Mouse (Mus musculus) megakaryocyte progenitor cell, adult 5-6 weeks (primary cell): ENCODE data around the gene Nf1. TPM values are rescaled to one million over a fixed set of nuclear protein-coding genes. Genes with fewer than 3 reads are reported as not detected.

ENCODE experiments used
- ATAC-seq: replicated peaks from 2 replicates; pipeline ENCODE4 v1.8.0; 2016; ENCODE audit warnings: mild to moderate bottlenecking, moderate TSS enrichment, inconsistent platforms; ENCODE audit not compliant: poor library complexity
- total RNA-seq, 2 experiments: library from RNA; stranded (forward) in 1 of 2; stranded (reverse) in 1 of 2; fragments of 157-497, 149-512 nt in 1 of 2; fragments of 200-1000 nt in 1 of 2; gene quantifications; 2 replicates each; pipeline versions ENCODE4 v1.2.3 to v1.2.4; 2015 to 2017

The Nf1 gene
- total RNA-seq, 2 experiments from 2014 or later: 6.7 to 26.1 TPM

GRCm38 (mm10) chr11:79575383-79576073 is 236.0 kb downstream of the Nf1 start:
- ATAC-seq: no peak

- ATAC-seq: peak; percentile 95
These were observed 238.2 kb downstream of the Nf1 start for GRCm38 (mm10) chr11:79577741-79578140.

DNA sequence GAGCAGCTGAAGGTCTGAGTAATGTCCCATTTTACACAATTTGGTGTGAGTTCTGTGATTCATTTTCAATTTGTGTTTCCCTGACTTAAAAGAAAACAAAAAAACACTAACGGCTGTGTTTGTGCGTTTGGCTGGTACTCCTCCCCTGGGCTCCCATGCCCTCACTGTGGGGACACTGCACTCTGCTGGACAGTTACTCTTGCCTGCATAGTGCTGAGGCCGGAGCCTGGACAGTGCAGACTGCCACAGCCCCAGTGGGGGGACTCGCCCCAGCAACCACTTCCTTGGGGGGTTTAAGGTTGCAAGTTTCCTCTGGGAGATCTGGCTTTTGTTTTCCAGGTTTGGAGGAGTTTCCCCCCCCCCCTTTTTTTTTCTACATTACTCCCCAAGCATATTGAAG is 241.2 kb downstream of the Nf1 start:
- no peak for ATAC-seq

GRCm38 (mm10) chr11:79581257-79581656 is 241.8 kb downstream of the Nf1 start:
- no peak for ATAC-seq

- peak; percentile 85 for ATAC-seq
These were observed 244.7 kb downstream of the Nf1 start for GRCm38 (mm10) chr11:79584191-79584590.

GRCm38 (mm10) chr11:79589317-79590075 is 250.0 kb downstream of the Nf1 start:
- ATAC-seq: peak; percentile 55; the same call in 1 of the 2 replicates

- no peak for ATAC-seq
These were observed 251.4 kb downstream of the Nf1 start, which contains the start of gene Rab11fip4 for GRCm38 (mm10) chr11:79590664-79591590. TSS of gene Rab11fip4 (plus strand) at chr11:79591212.

DNA sequence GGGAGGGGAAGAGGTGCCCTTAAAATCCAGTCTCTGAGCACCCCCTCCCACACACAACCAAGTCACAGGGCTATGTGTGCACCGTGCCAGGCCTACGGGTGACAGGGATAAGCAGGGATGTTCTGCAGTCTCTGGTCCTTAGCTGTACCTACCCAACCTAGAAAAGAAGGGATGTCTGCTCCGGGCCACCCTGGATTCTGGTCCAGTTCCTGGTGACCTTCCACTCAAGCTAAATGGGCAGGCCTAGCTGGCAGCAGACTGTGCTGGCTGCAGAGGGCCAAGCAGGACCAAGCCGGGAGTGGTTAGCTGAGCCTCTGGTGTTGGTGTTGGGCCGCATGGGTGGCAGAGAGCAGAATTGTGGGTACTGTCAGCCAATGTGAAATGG is 252.1 kb downstream of the Nf1 start:
- ATAC-seq: no peak

GRCm38 (mm10) chr11:79593495-79593894 is 254.0 kb downstream of the Nf1 start:
- peak; percentile 45; the same call in 1 of the 2 replicates for ATAC-seq

DNA sequence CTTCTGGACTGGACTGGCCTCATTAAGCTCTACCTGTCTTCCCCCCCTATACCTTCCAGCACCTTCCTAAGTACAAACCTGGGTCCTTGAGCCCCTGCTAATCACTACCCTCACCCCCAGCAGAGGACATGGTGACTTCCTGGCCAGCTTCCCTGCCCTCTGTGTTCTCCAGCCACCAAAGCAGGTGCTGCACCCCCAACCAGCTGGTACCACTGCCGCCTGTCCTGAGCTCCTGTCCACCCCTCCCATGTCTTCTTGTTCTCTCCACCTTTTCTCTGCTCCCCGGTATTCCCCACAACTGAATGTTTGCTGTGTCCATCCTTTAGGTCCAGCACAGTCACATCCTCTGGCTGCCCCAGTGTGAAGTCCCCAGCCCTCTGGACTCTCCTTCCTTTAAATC is 271.0 kb downstream of the Nf1 start:
- no peak for ATAC-seq

- ATAC-seq: peak; percentile 78
These were observed 271.6 kb downstream of the Nf1 start for GRCm38 (mm10) chr11:79611011-79611666.

GRCm38 (mm10) chr11:79612046-79612600 is 272.6 kb downstream of the Nf1 start:
- no peak for ATAC-seq

GRCm38 (mm10) chr11:79613084-79613483 is 273.6 kb downstream of the Nf1 start:
- no peak for ATAC-seq

- peak; percentile 43; the same call in 1 of the 2 replicates for ATAC-seq
These were observed 274.2 kb downstream of the Nf1 start for GRCm38 (mm10) chr11:79613711-79614110.

DNA sequence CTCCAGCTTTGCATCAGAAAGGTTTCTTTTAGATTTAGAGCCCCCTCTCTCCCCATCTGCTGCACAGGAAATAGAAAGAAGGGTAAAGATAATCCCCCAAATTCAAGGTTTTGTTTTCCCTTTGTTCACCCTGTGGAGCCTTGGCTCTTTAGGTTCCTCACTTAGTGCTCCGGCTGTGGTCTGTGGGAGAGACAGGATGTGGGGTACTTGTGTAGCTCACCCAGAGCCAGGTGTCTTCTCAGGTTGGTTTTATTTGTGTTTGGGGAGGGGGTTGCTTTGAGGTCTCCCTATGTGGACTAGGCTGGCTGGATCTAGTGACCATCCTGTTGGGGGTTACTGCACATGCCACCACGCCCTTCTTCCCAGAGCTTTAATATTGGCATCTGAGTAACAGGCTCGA is 275.4 kb downstream of the Nf1 start:
- ATAC-seq: no peak

DNA sequence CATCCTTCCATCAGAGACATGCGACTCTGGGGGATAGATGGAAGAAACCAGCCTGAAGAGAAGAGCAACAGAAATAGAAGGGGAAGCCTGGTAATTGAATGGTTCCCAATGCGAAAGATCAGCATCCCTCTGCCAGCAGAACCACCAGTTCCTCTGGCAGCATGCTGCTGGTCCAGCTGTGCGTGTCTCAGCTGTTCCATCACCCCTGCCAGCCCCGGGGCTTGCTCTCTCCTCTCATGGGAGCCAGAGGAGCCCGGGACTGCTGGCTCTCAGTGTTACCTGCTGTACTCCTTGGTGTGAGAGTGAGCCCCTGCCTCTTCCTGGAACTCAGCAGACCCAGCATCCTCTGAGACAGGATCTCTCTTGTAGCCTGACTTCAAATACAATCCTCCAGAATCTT is 276.4 kb downstream of the Nf1 start:
- ATAC-seq: no peak

DNA sequence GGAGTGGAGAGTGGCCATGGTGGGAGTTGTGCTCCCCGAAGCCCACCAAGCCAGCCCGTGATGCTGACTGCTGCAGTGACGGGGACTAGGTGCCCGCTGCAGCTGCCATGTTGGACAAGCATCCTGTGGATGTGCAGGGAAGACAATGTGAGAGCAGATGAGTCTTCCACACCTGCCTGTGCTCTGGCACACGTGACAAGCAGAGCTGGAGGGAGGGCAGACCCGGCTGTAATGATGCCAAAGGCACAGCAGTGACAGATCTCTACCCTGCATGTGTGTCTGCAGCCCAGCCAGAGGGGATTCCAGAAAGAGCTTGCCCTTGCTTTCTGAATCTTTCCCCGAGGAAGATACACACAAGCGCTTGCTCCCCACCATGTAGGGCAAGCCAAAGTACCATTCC is 278.5 kb downstream of the Nf1 start:
- no peak for ATAC-seq

- ATAC-seq: peak; percentile 96
These were observed 283.5 kb downstream of the Nf1 start for GRCm38 (mm10) chr11:79623029-79623428.

- peak; percentile 71 for ATAC-seq
These were observed 285.4 kb downstream of the Nf1 start for GRCm38 (mm10) chr11:79624801-79625302.

DNA sequence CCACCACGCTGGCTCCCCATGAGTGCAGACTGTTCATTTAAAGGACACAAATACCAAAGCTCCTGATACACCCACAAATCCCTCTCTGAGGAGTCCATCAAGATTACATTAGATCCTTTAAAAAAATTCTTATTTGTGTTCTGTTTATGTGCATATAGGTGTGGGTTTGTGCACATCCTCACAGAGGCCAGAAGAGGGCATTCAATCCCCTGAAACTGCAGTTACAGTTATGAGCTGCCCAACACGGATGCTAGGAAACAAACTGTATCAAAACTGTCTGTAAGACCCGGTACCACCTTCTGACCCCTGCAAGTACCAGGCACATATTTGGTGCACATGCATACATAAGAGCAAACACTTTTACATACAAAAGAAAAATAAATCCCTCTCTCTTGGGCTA is 289.2 kb downstream of the Nf1 start:
- peak; percentile 55 for ATAC-seq
